Mouse (Mus musculus) gastrocnemius, postnatal 10 days (tissue): Measurements from ENCODE around the gene Scn4b. TPM values are rescaled to one million over a fixed set of nuclear protein-coding genes. Genes with fewer than 3 reads are reported as not detected.

ENCODE experiments used
- DNase-seq: peaks from one replicate; pipeline ENCODE4 v3.0.0; 2021; ENCODE audit warnings: mixed read lengths
- long read RNA-seq, 2 experiments: library from polyadenylated mRNA; stranded (forward); transcript quantifications; one replicate each; pipeline ENCODE4 v2.0.0; 2021
- total RNA-seq, 2 experiments: library from RNA; stranded (reverse); gene quantifications; 2 replicates each; pipeline ENCODE4 v1.2.3; 2021

Gene Scn4b
- total RNA-seq, result 10 to 100 TPM; 72.8 to 79.1 TPM
- long read RNA-seq, experiment 1, full-length matches to known transcripts, result 11 of 27 reads
- long read RNA-seq, experiment 1, partial matches to known transcripts, result 2 of 27 reads
- long read RNA-seq, experiment 1, other reads (novel, unspliced or antisense), result 14 of 27 reads
- long read RNA-seq, experiment 2, full-length matches to known transcripts, result 9 of 30 reads
- long read RNA-seq, experiment 2, partial matches to known transcripts, result 3 of 30 reads
- long read RNA-seq, experiment 2, other reads (novel, unspliced or antisense), result 18 of 30 reads

DNA sequence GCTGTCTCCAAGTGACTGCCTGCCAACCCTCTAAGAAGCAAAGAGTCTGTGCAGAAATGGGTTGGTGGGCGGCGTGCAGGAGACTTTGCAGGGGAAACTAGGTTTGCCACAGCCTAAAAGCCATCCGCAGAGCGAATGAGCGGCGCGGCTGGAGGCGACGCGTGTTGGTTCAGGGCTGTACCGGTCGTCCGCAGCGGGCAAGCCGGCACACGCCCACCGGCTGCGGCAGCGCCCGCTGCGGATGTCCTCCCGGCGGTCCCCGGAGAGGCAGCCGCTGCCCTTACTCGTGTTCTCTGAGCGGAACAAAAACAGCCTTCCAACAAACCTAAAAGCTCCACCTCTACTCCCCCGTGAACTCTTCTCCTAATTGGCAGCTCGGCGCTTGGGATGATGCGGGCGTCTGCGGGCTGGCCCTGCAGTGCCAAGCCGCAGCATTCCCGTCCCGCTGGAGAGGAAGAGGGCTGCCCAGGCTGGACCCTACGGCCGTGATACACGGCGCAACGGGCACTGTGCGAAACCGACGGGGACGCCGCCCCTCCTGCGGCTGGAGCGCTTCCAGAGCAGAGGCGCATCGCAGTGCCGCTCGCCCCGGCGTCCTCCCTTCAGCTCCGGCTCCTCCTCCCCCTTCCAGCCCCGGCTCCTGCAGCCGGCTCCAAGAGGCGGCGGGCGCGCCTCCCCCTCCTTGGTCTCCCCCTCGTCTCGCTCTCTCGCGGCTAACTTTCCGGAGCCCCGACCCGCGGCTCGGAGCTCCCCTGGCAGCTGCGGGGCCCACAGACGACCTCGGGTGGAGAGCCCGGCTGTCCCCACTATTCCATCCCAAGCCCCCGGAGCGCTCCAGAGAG lies at the start of gene Scn4b:
TSS of gene Scn4b (plus strand) at position 205 of the 842 bp plus-strand sequence.
- peak; percentile 71 for DNase-seq

GRCm38 (mm10) chr9:45090811-45091210 lies 47.4 kb upstream of the Scn4b start:
- no peak for DNase-seq

GRCm38 (mm10) chr9:45092641-45093040 lies 45.6 kb upstream of the Scn4b start:
- no peak for DNase-seq

DNA sequence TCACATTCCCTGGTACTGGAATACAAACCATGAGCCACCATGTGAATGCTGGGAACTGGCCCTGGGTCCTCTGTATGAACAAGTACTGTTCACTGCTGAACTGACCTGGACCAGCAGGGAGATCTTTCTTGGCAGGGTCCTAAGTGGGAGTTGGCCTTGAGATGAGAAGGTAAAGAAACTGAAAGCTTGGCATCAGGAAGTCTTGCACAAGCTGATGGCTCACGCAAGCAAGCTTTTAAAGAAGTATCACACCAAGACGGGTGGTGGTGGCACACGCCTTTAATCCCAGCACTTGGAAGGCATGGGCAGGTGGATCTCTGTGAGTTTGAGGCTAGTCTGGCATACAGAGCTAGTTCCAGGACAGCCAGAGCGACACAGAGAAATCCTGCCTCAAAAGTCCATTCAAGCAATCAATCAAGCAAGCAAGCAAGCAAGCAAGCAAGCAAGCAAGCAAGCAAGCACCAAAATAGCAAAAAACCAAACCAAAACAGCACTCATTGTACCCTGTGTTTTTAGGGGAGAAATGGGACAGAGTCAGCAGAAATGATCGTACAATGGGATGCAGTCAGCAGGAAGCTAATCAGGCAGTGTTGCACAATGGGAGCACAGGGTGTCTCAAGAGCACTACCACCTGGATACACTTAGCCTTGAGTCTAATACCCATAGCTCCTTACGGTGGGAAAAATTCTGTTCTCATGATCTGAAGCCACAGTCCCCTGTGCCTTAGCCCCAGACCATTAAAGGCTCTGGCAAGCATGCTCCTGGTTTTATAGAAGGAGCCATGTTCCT lies 42.9 kb upstream of the Scn4b start:
- no peak for DNase-seq

GRCm38 (mm10) chr9:45097877-45098276 lies 40.3 kb upstream of the Scn4b start:
- DNase-seq, result no peak

GRCm38 (mm10) chr9:45098426-45098825 lies 39.8 kb upstream of the Scn4b start:
- no peak for DNase-seq

DNA sequence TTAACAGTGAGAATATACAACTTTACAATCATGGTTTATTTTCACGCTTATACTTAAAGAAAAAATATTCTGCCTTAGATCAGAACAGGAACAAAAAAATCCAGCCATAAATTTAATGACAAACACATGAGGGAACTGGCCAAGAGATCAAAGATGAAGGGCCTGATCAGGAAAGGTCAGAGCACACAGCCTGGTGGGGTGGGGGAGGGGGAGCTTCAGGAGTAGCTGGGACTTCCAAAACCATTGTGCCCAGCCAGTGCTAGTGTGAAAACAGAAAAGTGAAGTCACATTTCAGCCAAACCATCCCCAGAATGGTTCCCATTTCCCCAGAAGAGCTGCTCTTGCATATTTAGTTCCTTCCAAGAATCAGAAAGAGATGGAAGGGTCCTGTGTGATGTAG lies 35.7 kb upstream of the Scn4b start:
- DNase-seq, result no peak

GRCm38 (mm10) chr9:45103211-45103979 lies 34.8 kb upstream of the Scn4b start:
- DNase-seq, result no peak

- no peak for DNase-seq
Measured at GRCm38 (mm10) chr9:45105596-45106374, 32.4 kb upstream of the Scn4b start.

GRCm38 (mm10) chr9:45115706-45116105 lies 22.5 kb upstream of the Scn4b start:
- no peak for DNase-seq

- no peak for DNase-seq
Measured at GRCm38 (mm10) chr9:45116819-45117218, 21.4 kb upstream of the Scn4b start.

- no peak for DNase-seq
Measured at GRCm38 (mm10) chr9:45117741-45118431, 20.3 kb upstream of the Scn4b start, which contains the start of gene Scn2b. Gene Scn2b (plus strand): TSS chr9:45117782.

GRCm38 (mm10) chr9:45118552-45118951 lies 19.6 kb upstream of the Scn4b start:
- no peak for DNase-seq

GRCm38 (mm10) chr9:45119316-45119953 lies 18.8 kb upstream of the Scn4b start:
- DNase-seq, result no peak

- no peak for DNase-seq
Measured at GRCm38 (mm10) chr9:45119954-45120530, 18.2 kb upstream of the Scn4b start.

DNA sequence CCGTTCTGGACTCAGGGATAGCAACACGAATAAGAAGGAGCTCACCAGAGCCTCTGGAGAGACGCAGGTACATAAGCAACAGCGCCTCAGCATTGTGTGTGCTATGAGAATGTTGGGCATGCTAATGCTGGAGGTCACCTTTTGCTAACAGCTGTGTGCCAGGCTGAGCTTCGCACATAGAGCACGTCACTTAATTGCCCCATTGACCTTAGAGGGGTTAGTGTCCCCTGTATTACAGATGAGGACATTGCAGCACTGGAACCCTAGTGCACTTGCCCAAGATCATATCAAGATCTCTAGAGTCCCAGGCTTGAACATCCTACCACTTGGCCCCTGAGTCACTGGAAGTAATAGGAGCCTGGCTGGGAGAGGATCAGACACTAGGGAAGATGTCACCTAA lies 17.6 kb upstream of the Scn4b start:
- DNase-seq, result no peak

GRCm38 (mm10) chr9:45121001-45121400 lies 17.2 kb upstream of the Scn4b start:
- no peak for DNase-seq

- peak; percentile 71 for DNase-seq
Measured at GRCm38 (mm10) chr9:45121769-45122168, 16.4 kb upstream of the Scn4b start.

DNA sequence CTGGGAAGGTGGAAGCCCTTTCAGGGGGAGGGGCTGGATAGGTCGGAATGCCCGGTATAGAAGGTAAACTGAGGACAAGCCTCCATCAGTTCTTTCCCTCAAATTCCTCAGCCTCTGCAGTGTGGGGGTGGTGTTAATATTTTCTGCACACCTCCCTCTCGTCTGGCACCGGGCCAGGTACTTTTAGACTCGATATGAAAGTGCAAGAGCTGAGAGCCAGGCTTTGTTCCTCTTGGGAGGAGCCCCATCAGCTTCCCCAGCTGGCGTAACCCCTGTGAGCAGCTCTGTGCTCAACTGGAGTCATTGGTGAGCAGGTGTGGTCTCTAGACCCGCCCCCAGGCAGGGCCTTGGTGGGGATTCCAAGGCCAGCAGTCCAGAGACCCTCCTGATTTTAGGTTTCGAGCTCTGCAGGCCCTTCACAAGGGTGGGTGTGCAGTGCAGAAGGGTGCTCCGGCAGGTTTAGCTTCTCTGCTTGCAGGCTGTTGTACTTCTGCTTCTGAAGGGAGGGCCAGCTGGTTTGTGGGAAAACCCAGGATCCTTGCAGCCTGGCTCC lies 15.9 kb upstream of the Scn4b start:
- no peak for DNase-seq
